11 mouse cellular contexts compared by ENCODE assay signal in the genomic region with DNA sequence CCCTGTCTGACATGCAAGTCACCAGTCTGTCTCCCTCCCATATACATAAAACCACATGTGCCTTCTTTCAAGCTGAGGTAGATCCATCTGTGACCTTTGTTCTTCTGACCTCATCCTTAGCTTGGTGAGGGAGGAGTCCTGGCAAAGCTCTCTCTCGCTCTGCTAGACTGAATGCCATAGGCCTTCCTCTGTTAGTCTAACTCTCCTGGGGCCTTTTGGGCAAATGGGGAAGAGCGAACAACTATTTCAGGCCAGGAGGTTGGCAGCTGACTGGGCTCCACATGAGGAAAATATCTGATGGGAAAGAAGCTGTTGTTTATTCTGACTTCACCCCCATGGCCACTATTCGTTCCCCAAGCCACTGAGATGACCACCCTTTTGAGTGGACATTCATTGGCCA. TPM values are rescaled to one million over a fixed set of nuclear protein-coding genes. Genes with fewer than 3 reads are reported as not detected.
DNase-seq lines count a peak whose midpoint lies in the region; ATAC-seq and TF ChIP-seq lines count a peak whose summit lies in the region.
"Had no signal": no experiment of that assay in that cellular context is flagged by ENCODE, and none has a peak within 500 bp of the region (broad histone marks: within the 10 kb centered on the region; RNA-seq: fewer than 3 reads in every experiment).

No protein-coding gene starts in this region.

- TF ChIP-seq CTCF in kidney, adult 2 months (conservative IDR thresholded peaks at IDR 0.05; ENCODE audit: insufficient read depth, insufficient read length, low read depth, low read length): no peak

- TF ChIP-seq POLR2A in kidney, adult 2 months (IDR thresholded peaks at IDR 0.05; ENCODE audit: low read depth, low read length): no peak

- H3K4me3 ChIP-seq in kidney, embryonic 16.5 days (ENCODE audit: low read length): no peak overlapping the region
- H3K4me3 ChIP-seq in brown adipose tissue, adult 24 weeks (ENCODE audit: insufficient read depth, low read depth, low read length): no peak overlapping the region
- H3K4me3 ChIP-seq in kidney, adult 2 months (ENCODE audit: insufficient read depth, low read depth, low read length): no peak overlapping the region
- H3K4me3 ChIP-seq in stomach, embryonic 16.5 days (replicated peaks; ENCODE audit: low read length): no peak overlapping the region
- H3K4me3 ChIP-seq: gastrocnemius, adult 2 months; neural tube, embryonic 12.5 days had no signal

- DNase-seq in kidney, adult 18-20 months: peak; percentile 54
- DNase-seq in kidney, adult 2 months: peak; percentile 84
- no peak for DNase-seq in cerebellum, postnatal 25 days
- DNase-seq in right cerebral cortex, postnatal 4 days: no peak
- DNase-seq: cerebellum, adult 9-11 months; gastrocnemius, adult 2 months; lung, postnatal 10 days had no signal

- H3K9me3 ChIP-seq in kidney, embryonic 16.5 days (ENCODE audit: low read length): no peaks in the 10 kb centered on the region
- H3K9me3 ChIP-seq in stomach, embryonic 16.5 days (replicated peaks; ENCODE audit: control insufficient read depth, low read length): no peaks in the 10 kb centered on the region
- H3K9me3 ChIP-seq: neural tube, embryonic 12.5 days had no signal

- no peaks in the 10 kb centered on the region for H3K27me3 ChIP-seq in kidney, embryonic 16.5 days (ENCODE audit: insufficient read depth, low read length)
- H3K27me3 ChIP-seq in kidney, adult 2 months (replicated peaks; ENCODE audit: control insufficient read depth, insufficient read depth, low read length): no peaks in the 10 kb centered on the region
- no peaks in the 10 kb centered on the region for H3K27me3 ChIP-seq in stomach, embryonic 16.5 days (ENCODE audit: control insufficient read depth, insufficient read depth, low read length)
- H3K27me3 ChIP-seq: neural tube, embryonic 12.5 days had no signal

- H3K4me1 ChIP-seq in kidney, embryonic 16.5 days (ENCODE audit: insufficient read depth, low read length): peaks cover 31% of the 10 kb centered on the region
- H3K4me1 ChIP-seq in brown adipose tissue, adult 24 weeks (ENCODE audit: control insufficient read depth, insufficient read depth, insufficient read length, low read length): peaks cover 46% of the 10 kb centered on the region
- peaks cover 21% of the 10 kb centered on the region for H3K4me1 ChIP-seq in kidney, adult 2 months (ENCODE audit: control insufficient read depth, insufficient read depth, low read length)
- H3K4me1 ChIP-seq in stomach, embryonic 16.5 days (ENCODE audit: control insufficient read depth, insufficient read depth, low read length): peaks cover 48% of the 10 kb centered on the region

- no peaks in the 10 kb centered on the region for H3K36me3 ChIP-seq in kidney, embryonic 16.5 days (ENCODE audit: insufficient read depth, low read length)
- no peaks in the 10 kb centered on the region for H3K36me3 ChIP-seq in kidney, adult 2 months (ENCODE audit: control insufficient read depth, insufficient read depth, low read length)
- no peaks in the 10 kb centered on the region for H3K36me3 ChIP-seq in stomach, embryonic 16.5 days (ENCODE audit: control insufficient read depth, insufficient read depth, low read length)
- H3K36me3 ChIP-seq: neural tube, embryonic 12.5 days had no signal

- no peak overlapping the region for H3K27ac ChIP-seq in kidney, embryonic 16.5 days (ENCODE audit: low read length)
- peak overlapping the region; percentile 93 for H3K27ac ChIP-seq in brown adipose tissue, adult 24 weeks (replicated peaks; ENCODE audit: low read depth, low read length)
- peak overlapping the region; percentile 21; the same call in 1 of the 2 replicates for H3K27ac ChIP-seq in kidney, adult 2 months (ENCODE audit: insufficient read depth, low read depth, low read length)
- H3K27ac ChIP-seq in stomach, embryonic 16.5 days (ENCODE audit: low read length): peak overlapping the region; percentile 57; the same call in 1 of the 2 replicates
- H3K27ac ChIP-seq: neural tube, embryonic 12.5 days had no signal

- no peak overlapping the region for H3K9ac ChIP-seq in kidney, embryonic 16.5 days (replicated peaks; ENCODE audit: low read length)
- no peak overlapping the region for H3K9ac ChIP-seq in stomach, embryonic 16.5 days (ENCODE audit: low read length)
- H3K9ac ChIP-seq: neural tube, embryonic 12.5 days had no signal

- WGBS in kidney, embryonic 16.5 days: 83% methylated on average over 3 of the region's 3 CpGs
- 57% methylated on average over 3 of the region's 3 CpGs for WGBS in kidney, adult 2 months
- 77% methylated on average over 3 of the region's 3 CpGs for WGBS in stomach, embryonic 16.5 days

- ATAC-seq in kidney, embryonic 16.5 days (ENCODE audit: low FRiP score, low TSS enrichment): no peak
- ATAC-seq in stomach, embryonic 16.5 days (ENCODE audit: insufficient read depth, low FRiP score): no peak

- H3K4me2 ChIP-seq in kidney, embryonic 16.5 days (replicated peaks; ENCODE audit: low read depth, low read length): no peak overlapping the region
- H3K4me2 ChIP-seq in stomach, embryonic 16.5 days (ENCODE audit: low read depth, low read length): no peak overlapping the region
- H3K4me2 ChIP-seq: neural tube, embryonic 12.5 days had no signal

RNA-seq across cellular contexts. Expression of gene Plxna2, which starts 59.9 kb away (rescaled TPM):
- 6.0 and 6.7 TPM in 2 replicates for polyA plus RNA-seq in kidney, embryonic 16.5 days (2015; fragmentation: Nextera tagmentation; extraction: Ambion mirVana)
- 5.0 and 6.0 TPM in 2 replicates for polyA plus RNA-seq in brown adipose tissue, adult 24 weeks (2012; ENCODE audit: insufficient read depth, insufficient read length, missing spikeins)
- polyA plus RNA-seq in kidney, adult 2 months (2012; rRNA removed): 5.1 and 5.9 TPM in 2 replicates
- polyA plus RNA-seq in stomach, embryonic 16.5 days (2015; fragmentation: Nextera tagmentation; extraction: Ambion mirVana): 7.3 and 8.2 TPM in 2 replicates

Comparison
In these comparisons a context has a peak if more than half of its experiments do, and no peak if none do; other contexts are left out.
1. DNase-seq: peak in kidney, adult 18-20 months (single experiment) and kidney, adult 2 months (single experiment); none in cerebellum, postnatal 25 days (0 of 2) and right cerebral cortex, postnatal 4 days (single experiment).